Comparison of ENCODE assay signal across 9 mouse cellular contexts in genomic region chr9:61351164-61351563, GRCm38 (mm10). TPM values are rescaled to one million over a fixed set of nuclear protein-coding genes. Genes with fewer than 3 reads are reported as not detected.
DNase-seq lines count a peak whose midpoint lies in the region; ATAC-seq lines count a peak whose summit lies in the region.
"Had no signal": no experiment of that assay in that cellular context is flagged by ENCODE, and none has a peak within 500 bp of the region (broad histone marks: within the 10 kb centered on the region; RNA-seq: fewer than 3 reads in every experiment).

No protein-coding gene starts in this region.

- no peak overlapping the region for H3K9ac ChIP-seq in hindbrain, embryonic 13.5 days
- H3K9ac ChIP-seq in limb, embryonic 11.5 days (ENCODE audit: low read length) = no peak overlapping the region
- no peak overlapping the region for H3K9ac ChIP-seq in stomach, embryonic 15.5 days
- H3K9ac ChIP-seq: embryonic facial prominence, embryonic 15.5 days had no signal

- no peak overlapping the region for H3K4me2 ChIP-seq in hindbrain, embryonic 13.5 days
- H3K4me2 ChIP-seq in limb, embryonic 11.5 days (ENCODE audit: low read depth, severe bottlenecking) = no peak overlapping the region
- no peak overlapping the region for H3K4me2 ChIP-seq in stomach, embryonic 15.5 days
- H3K4me2 ChIP-seq: embryonic facial prominence, embryonic 15.5 days had no signal

- no peak overlapping the region for H3K4me3 ChIP-seq in hindbrain, embryonic 10.5 days
- no peak overlapping the region for H3K4me3 ChIP-seq in hindbrain, embryonic 13.5 days
- H3K4me3 ChIP-seq in limb, embryonic 11.5 days (ENCODE audit: low read depth, low read length) = no peak overlapping the region
- no peak overlapping the region for H3K4me3 ChIP-seq in stomach, embryonic 15.5 days (replicated peaks)
- H3K4me3 ChIP-seq: embryonic facial prominence, embryonic 15.5 days had no signal

- 20% methylated on average over 4 of the region's 4 CpGs for WGBS in hindbrain, embryonic 10.5 days
- 9% methylated on average over 4 of the region's 4 CpGs for WGBS in hindbrain, embryonic 13.5 days
- WGBS in limb, embryonic 11.5 days = 22% methylated on average over 4 of the region's 4 CpGs
- WGBS in stomach, embryonic 15.5 days = 17% methylated on average over 4 of the region's 4 CpGs

- H3K9me3 ChIP-seq in hindbrain, embryonic 10.5 days = 0 out of 2 replicates have a peak, but pooled peaks cover 3% of the 10 kb centered on the region
- H3K9me3 ChIP-seq in hindbrain, embryonic 13.5 days = no peaks in the 10 kb centered on the region
- H3K9me3 ChIP-seq in limb, embryonic 11.5 days (ENCODE audit: control insufficient read depth, low read length) = no peaks in the 10 kb centered on the region
- H3K9me3 ChIP-seq in stomach, embryonic 15.5 days = no peaks in the 10 kb centered on the region
- H3K9me3 ChIP-seq: embryonic facial prominence, embryonic 15.5 days had no signal

- H3K4me1 ChIP-seq in hindbrain, embryonic 10.5 days (replicated peaks) = peaks cover 65% of the 10 kb centered on the region
- H3K4me1 ChIP-seq in hindbrain, embryonic 13.5 days (replicated peaks) = peaks cover 48% of the 10 kb centered on the region
- H3K4me1 ChIP-seq in limb, embryonic 11.5 days (ENCODE audit: control insufficient read depth, insufficient read depth, low read length) = peaks cover 9% of the 10 kb centered on the region
- 0 out of 2 replicates have a peak, but pooled peaks cover 6% of the 10 kb centered on the region for H3K4me1 ChIP-seq in stomach, embryonic 15.5 days
- H3K4me1 ChIP-seq: embryonic facial prominence, embryonic 15.5 days had no signal

- intact Hi-C loops in heart, postnatal 36 days (cut with DNase I) = loop anchor here (5.0 kb wide), 2 partner anchors 74 to 134 kb away; no protein-coding TSS in a partner anchor

- peak; percentile 54 for DNase-seq in hindbrain, embryonic 10.5 days (ENCODE audit: low spot score)
- DNase-seq in embryo, embryonic 11 days = peak; percentile 78
- peak; percentile 63 to 72 for DNase-seq in heart, postnatal 36 days
- DNase-seq in limb, embryonic 11.5 days (ENCODE audit: low spot score) = peak; percentile 57
- no peak for DNase-seq in left cerebral cortex, adult 18-20 months (ENCODE audit: low spot score in 2 of 2)
- DNase-seq in cerebellum, adult 11-12 months = no peak

- peak overlapping the region; percentile 57 for H3K27ac ChIP-seq in hindbrain, embryonic 10.5 days
- no peak overlapping the region for H3K27ac ChIP-seq in hindbrain, embryonic 13.5 days
- 0 out of 2 replicates have a peak overlapping the region, but pooled peaks have one; percentile 2 for H3K27ac ChIP-seq in limb, embryonic 11.5 days (replicated peaks; ENCODE audit: low read depth, low read length)
- H3K27ac ChIP-seq in stomach, embryonic 15.5 days = no peak overlapping the region
- H3K27ac ChIP-seq: embryonic facial prominence, embryonic 15.5 days had no signal

- H3K27me3 ChIP-seq in hindbrain, embryonic 10.5 days (ENCODE audit: insufficient read depth, poor library complexity, severe bottlenecking) = peaks cover 49% of the 10 kb centered on the region
- H3K27me3 ChIP-seq in hindbrain, embryonic 13.5 days = peaks cover 36% of the 10 kb centered on the region
- H3K27me3 ChIP-seq in limb, embryonic 11.5 days (ENCODE audit: control insufficient read depth, insufficient read depth, low read length) = no peaks in the 10 kb centered on the region
- 0 out of 2 replicates have a peak, but pooled peaks cover 6% of the 10 kb centered on the region for H3K27me3 ChIP-seq in stomach, embryonic 15.5 days (replicated peaks)

- H3K36me3 ChIP-seq in hindbrain, embryonic 10.5 days = no peaks in the 10 kb centered on the region
- H3K36me3 ChIP-seq in hindbrain, embryonic 13.5 days = no peaks in the 10 kb centered on the region
- H3K36me3 ChIP-seq in limb, embryonic 11.5 days (ENCODE audit: control insufficient read depth, insufficient read depth, low read length) = no peaks in the 10 kb centered on the region
- no peaks in the 10 kb centered on the region for H3K36me3 ChIP-seq in stomach, embryonic 15.5 days
- H3K36me3 ChIP-seq: embryonic facial prominence, embryonic 15.5 days had no signal

- ATAC-seq in hindbrain, embryonic 13.5 days (ENCODE audit: low FRiP score) = no peak; the same call in 1 of the 2 replicates
- no peak for ATAC-seq in limb, embryonic 11.5 days (ENCODE audit: insufficient number of reproducible peaks, low FRiP score, low TSS enrichment, low read depth)
- ATAC-seq in stomach, embryonic 15.5 days (ENCODE audit: insufficient read depth, low FRiP score, low read depth) = peak; percentile 67

RNA-seq across cellular contexts. Expression of gene Tle3, which starts 21.0 kb away (rescaled TPM):
- polyA plus RNA-seq in hindbrain, embryonic 10.5 days (2016; fragmentation: Nextera tagmentation; extraction: Ambion mirVana) = 47.4 and 56.0 TPM in 2 replicates
- polyA plus RNA-seq in hindbrain, embryonic 13.5 days (2015; fragmentation: Nextera tagmentation; extraction: Ambion mirVana) = 31.0 and 32.3 TPM in 2 replicates
- 10 to 100 TPM; 16.8 to 16.9 TPM for total RNA-seq in heart, postnatal 36 days (2021)
- polyA plus RNA-seq in limb, embryonic 11.5 days (2014; fragmentation: Nextera tagmentation; extraction: Ambion mirVana) = 42.8 and 43.4 TPM in 2 replicates
- polyA plus RNA-seq in stomach, embryonic 15.5 days (2015; fragmentation: Nextera tagmentation; extraction: Ambion mirVana) = 24.3 and 25.4 TPM in 2 replicates
- total RNA-seq in left cerebral cortex, adult 18-20 months (2021) = 10 to 100 TPM; 54.3 to 58.3 TPM

Comparison
In these comparisons a context has a peak if more than half of its experiments do, and no peak if none do; other contexts are left out.
1. H3K27ac ChIP-seq: peak in hindbrain, embryonic 10.5 days (single experiment) and limb, embryonic 11.5 days (single experiment); none in hindbrain, embryonic 13.5 days (single experiment) and stomach, embryonic 15.5 days (single experiment).
2. DNase-seq: peak in hindbrain, embryonic 10.5 days (single experiment), embryo, embryonic 11 days (single experiment), heart, postnatal 36 days (2 of 2) and limb, embryonic 11.5 days (single experiment); none in left cerebral cortex, adult 18-20 months (0 of 2) and cerebellum, adult 11-12 months (single experiment).